Mouse (Mus musculus) macrophage (primary cell): ENCODE measurements around the gene Cenpm. TPM values are rescaled to one million over a fixed set of nuclear protein-coding genes. Genes with fewer than 3 reads are reported as not detected.
"Not testable (repeated sequence)": the region's sequence is repeated elsewhere in the genome, so short reads cannot be mapped to it uniquely, and the experiment has no call there.

Experiments
- H3K27ac ChIP-seq: fragments of 350-480 bp; formaldehyde crosslinking; 2 replicates; pipeline ENCODE4 v1.9.0; 2021
- H3K36me3 ChIP-seq: fragments of 350-480 bp; formaldehyde crosslinking; 2 replicates; pipeline ENCODE4 v1.9.0; 2021; ENCODE audit errors: inconsistent target
- H3K4me3 ChIP-seq: fragments of 350-480 bp; formaldehyde crosslinking; 2 replicates; pipeline ENCODE4 v1.9.0; 2021; ENCODE audit errors: inconsistent target
- H3K79me2 ChIP-seq: fragments of 350-480 bp; formaldehyde crosslinking; 2 replicates; pipeline ENCODE4 v1.9.0; 2021; ENCODE audit errors: inconsistent target
- WGBS: methylation state at CpG from one replicate; pipeline ENCODE4 v1.1.7; 2026; ENCODE audit warnings: inconsistent platforms; ENCODE audit not compliant: missing documents; 5-methylcytosine and 5-hydroxymethylcytosine counted together
- polyA plus RNA-seq: library from polyadenylated mRNA; stranded (reverse); fragments of 250-400 nt; gene quantifications from 3 replicates; pipeline ENCODE4 v1.2.4, GENCODE M21; 2018; ENCODE audit warnings: inconsistent platforms

Cenpm gene
- polyA plus RNA-seq, 1 experiment from 2014 or later: 0.76 TPM

DNA sequence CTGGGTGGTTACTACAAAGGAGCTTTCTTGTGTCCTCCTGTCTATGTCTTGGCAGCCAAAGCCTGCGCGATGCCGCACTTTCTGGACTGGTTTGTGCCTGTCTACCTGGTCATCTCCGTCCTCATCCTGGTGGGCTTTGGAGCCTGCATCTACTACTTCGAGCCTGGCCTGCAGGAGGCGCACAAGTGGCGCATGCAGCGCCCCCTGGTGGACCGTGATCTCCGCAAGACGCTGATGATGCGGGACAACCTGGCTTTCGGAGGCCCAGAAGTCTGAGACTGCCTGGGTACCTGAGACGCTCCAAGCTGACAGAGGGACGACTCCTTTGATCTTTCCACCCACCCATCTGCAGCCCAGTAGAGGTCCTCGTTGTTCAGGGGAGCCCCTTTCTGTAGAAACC is 15.0 kb upstream of the Cenpm start:
- 10% methylated on average over 16 of the region's 16 CpGs for WGBS
- H3K79me2 ChIP-seq: no peaks in the 10 kb centered on the region
- H3K4me3 ChIP-seq: no peak overlapping the region

DNA sequence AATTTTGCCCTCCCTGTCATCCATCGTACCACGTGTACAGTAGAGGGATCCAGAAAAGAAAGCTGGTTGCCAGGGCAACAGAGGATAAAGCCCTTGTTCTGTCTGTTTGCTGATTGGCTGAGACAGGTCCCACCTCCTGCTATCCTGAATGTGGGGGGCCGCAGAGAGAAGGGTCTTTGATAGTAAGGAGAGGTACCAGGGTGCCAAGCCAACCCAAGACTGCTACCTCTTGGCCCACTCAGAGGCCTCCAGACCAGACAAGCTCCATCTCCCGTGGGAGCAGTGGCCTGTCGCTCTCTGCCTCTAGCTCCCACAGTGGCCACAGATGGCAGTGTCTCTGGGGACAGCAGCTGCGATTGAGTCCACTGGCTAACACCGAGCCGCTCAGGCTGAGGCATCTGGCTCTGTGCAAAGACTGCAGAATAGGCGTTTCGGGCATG is 11.4 kb upstream of the Cenpm start:
- 55% methylated on average over 10 of the region's 10 CpGs for WGBS
- no peaks in the 10 kb centered on the region for H3K36me3 ChIP-seq
- H3K79me2 ChIP-seq: no peaks in the 10 kb centered on the region
- no peak overlapping the region for H3K4me3 ChIP-seq
- H3K27ac ChIP-seq: no peak overlapping the region

More for the DNA sequence above, 15.0 kb upstream of the Cenpm start:
- no peak overlapping the region for H3K27ac ChIP-seq
- H3K36me3 ChIP-seq: no peaks in the 10 kb centered on the region

DNA sequence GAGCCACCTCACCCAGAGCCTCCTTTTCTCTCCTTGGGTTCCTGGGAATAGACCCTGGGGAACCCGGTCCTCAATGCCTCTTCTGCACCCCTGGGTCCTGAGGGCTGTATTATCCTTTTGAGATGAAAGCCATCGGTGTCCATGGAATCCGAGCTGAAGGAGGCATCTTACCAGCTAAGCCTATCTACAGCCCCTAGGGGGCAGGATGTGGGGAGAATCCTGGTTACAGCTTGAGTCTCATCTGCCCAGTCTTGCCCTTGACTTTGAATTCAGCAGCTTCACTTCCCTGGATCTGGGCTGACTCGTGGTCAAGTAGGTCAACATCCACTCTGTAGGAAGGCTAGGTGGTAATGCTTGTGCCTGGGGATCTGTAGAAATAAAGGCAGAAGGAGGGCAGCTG is 10.7 kb upstream of the Cenpm start:
- H3K27ac ChIP-seq: no peak overlapping the region
- H3K79me2 ChIP-seq: no peaks in the 10 kb centered on the region
- no peak overlapping the region for H3K4me3 ChIP-seq
- no peaks in the 10 kb centered on the region for H3K36me3 ChIP-seq
- WGBS: 58% methylated on average over 4 of the region's 4 CpGs

DNA sequence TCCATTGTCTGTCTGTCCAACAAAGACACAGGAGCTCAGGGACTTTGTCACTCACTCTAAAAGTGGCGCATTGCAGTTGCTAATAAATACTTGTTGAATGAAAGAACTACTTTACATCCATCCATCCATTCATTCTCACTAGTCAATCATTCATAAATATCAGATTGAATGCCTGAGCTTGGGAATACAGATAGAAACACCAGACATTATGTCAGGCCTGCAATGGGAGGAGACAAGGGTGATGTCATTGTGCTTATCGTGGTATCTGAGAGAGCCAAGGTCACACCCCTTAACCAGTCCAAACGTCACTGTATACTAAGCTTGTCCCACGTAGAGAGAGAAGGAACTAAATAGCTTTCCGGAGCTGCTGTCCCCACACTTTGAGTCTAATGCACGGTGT is 7.5 kb upstream of the Cenpm start, which contains the start of gene 1500009C09Rik:
TSS of gene 1500009C09Rik (plus strand) at position 301 of the 400 bp plus-strand sequence.
- no peaks in the 10 kb centered on the region for H3K36me3 ChIP-seq
- no peak within 1 kb of the TSS for H3K4me3 ChIP-seq
- no peak within 1 kb of the TSS for H3K27ac ChIP-seq
- H3K79me2 ChIP-seq: no peaks in the 10 kb centered on the region
- WGBS: 84% methylated on average over 6 of the region's 6 CpGs

DNA sequence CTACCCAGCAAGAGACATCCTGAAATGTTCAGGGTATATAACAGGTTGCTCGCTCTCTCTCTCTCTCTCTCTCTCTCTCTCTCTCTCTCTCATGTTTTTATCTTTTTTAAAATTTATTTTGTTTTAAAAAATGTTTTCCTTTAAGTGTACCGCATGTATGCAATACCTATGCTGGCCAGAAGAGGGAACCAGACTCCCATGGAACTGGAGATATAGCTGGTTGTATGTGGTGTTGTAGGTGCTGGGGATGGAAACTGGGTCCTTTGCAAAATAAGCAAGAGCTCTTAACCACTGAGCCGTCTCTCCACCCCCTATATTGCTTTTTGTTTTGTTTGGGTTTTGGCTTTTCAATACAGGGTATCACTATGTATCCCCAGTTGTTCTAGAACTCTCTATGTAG is 7.0 kb upstream of the Cenpm start:
- Histone ChIP-seq H3K79me2 (no peaks in the 10 kb centered on the region), H3K36me3 (no peaks in the 10 kb centered on the region)

DNA sequence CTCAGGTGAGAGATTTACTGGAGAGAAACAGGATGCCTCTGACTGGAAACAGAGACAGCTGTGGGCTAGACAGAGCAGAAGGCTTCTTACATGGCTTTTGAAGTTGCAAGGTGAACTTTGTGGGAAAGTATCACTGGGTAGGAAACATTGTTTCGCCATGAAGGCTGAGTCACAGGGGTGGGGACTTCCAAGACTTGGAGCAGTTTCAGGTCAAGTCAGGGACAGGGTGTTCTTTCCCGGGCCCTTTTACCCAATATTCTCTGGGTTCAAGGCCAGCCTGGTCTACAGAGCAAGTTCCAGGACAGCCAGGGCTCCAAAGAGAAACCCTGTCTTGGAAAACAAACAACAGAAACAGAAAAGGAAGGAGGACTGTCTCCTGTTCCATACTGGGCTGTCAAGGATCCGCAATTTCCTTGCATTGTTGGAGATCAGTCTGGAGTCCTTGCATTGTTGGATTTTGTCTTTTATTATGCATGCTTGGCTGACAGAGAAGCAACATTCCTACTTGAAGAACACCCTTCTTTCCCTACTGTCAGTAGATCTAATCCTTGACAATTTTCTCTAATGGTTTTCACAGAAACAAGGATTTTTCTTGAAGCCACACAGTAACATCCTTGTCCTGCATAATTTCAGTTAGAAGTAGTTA is 2.7 kb upstream of the Cenpm start:
- no peaks in the 10 kb centered on the region for H3K79me2 ChIP-seq
- no peaks in the 10 kb centered on the region for H3K36me3 ChIP-seq
- H3K4me3 ChIP-seq: no peak overlapping the region
- WGBS: 63% methylated on average over 3 of the region's 3 CpGs
- no peak overlapping the region for H3K27ac ChIP-seq

More for the DNA sequence above, 7.0 kb upstream of the Cenpm start:
- Histone ChIP-seq H3K4me3 (no peak overlapping the region), H3K27ac (no peak overlapping the region)
- 79% methylated on average over 3 of the region's 3 CpGs for WGBS

DNA sequence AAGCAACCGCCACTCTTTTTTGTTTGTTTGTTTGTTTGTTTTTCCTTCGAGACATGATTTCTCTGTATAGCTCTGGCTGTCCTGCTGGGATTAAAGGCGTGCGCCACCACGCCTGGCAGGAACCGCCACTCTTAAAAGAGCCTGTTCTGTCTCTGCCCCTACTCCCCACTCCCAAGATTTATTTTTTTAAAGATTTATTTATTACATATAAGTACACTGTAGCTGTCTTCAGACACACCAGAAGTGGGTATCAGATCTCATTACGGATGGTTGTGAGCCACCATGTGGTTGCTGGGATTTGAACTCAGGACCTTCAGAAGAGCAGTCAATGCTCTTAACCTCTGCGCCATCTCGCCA is 235 bp upstream of the Cenpm start:
- not testable (repeated sequence) for H3K79me2 ChIP-seq, H3K36me3 ChIP-seq
- H3K4me3 ChIP-seq: peak overlapping the region; percentile 74; the same call in 1 of the 2 replicates
- H3K27ac ChIP-seq: 0 out of 2 replicates have a peak overlapping the region, but pooled peaks have one; percentile 10
- WGBS: 24% methylated on average over 9 of the region's 9 CpGs

DNA sequence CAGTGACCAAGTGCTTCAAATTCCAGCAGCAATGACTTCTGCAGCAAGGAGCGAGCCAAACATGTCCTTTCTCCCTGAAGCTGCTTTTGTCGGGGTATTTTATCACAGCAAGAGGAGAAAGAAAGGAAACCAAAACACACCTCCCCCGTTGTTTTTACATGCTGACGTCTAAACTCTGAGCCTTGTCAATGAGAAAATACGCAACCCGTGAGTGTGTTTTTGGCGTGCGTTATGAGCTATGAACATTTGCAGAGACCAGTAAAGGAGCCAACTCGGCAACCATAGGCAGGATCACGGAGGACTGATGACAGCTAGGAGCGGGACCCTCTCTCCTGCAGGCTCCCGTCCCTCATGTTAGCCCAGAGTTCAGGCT is 820 bp downstream of the Cenpm start:
- no peaks in the 10 kb centered on the region for H3K79me2 ChIP-seq
- WGBS: 3% methylated on average over 12 of the region's 12 CpGs
- peak overlapping the region; percentile 37; the same call in 1 of the 2 replicates for H3K27ac ChIP-seq
- peak overlapping the region; percentile 74 for H3K4me3 ChIP-seq
- H3K36me3 ChIP-seq: no peaks in the 10 kb centered on the region

DNA sequence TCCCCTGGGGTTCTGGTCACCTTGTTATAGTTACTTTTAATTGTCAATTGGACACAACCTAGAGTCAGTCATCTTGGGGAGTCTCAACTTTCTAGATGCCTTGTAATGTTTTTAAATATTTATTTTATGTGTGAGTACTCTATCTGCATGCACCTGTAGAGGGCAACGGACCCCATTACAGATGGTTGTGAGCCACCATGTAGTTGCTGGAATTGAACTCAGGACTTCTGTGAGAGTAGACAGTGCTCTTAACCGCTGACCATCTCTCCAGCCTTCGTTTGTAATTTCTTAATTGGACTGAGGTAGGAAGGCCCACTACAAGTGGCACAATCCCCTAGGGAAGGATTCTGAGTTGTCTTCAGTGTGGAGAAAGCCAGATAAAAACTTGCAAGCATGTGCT is 1.2 kb downstream of the Cenpm start:
- 67% methylated on average over 3 of the region's 3 CpGs for WGBS
- Histone ChIP-seq H3K27ac (no peak overlapping the region), H3K36me3 (no peaks in the 10 kb centered on the region), H3K4me3 (peak overlapping the region; percentile 74), H3K79me2 (no peaks in the 10 kb centered on the region)

DNA sequence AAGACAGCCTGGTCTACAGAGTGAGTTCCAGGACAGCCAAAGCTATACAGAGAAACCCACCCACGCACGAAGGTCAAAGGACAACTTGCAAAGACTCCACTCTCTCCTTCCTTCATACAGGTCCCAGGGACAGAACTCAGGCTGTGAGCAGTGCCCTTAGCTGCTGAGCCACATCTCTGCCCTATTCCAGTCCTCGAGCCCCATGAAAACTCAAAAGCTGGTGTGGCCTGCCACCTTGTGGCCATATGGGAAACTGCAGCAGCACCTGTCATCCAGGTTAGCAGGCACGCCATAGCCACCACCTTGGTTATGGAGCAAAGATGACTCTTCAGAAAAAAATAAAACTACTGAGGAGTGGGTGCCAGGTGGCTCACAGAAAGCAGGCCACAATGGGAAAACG is 8.0 kb downstream of the Cenpm start:
- Histone ChIP-seq H3K4me3 (no peak overlapping the region), H3K36me3 (no peaks in the 10 kb centered on the region), H3K27ac (no peak overlapping the region), H3K79me2 (no peaks in the 10 kb centered on the region)
- 37% methylated on average over 5 of the region's 5 CpGs for WGBS

DNA sequence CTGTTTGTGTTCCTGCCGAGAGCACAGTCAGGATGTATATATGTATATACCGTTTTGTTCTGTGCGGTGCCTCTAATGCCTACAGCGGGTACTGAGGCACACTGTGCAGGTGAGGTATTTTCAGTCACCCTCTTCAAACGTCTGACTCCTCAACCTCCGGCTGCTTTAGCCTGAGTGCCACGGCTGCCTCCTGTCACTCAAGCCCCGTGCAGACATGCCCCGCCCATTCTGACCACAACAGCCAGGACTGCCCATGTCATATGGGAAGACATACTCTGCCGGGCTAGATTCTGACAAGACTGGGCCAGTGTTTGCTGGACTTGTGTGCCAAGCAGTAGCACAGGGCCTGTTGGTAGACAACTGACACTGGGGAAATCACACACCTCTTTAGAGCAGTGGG is 8.9 kb downstream of the Cenpm start:
- no peak overlapping the region for H3K4me3 ChIP-seq
- no peak overlapping the region for H3K27ac ChIP-seq

DNA sequence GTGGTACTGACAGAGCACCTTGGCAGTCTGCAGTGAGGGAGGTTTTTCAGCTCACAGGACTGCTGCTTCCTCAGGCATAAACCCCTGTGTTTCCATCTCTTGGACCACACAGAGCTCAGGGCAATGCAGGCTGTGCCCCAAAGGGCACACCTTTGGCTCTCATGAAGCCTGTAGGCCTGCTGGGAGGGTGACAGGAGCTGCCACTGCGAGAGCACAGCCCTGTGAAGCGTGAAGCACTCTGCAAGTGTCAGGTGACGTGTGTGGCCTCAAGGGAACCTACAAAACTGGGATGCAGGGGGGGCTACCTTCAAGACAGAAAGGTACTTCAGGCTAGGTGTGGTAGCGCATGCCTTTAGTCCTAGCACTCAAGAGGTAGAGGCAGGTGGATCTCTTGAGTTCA is 11.9 kb downstream of the Cenpm start:
- H3K79me2 ChIP-seq: no peaks in the 10 kb centered on the region
- no peaks in the 10 kb centered on the region for H3K36me3 ChIP-seq
- no peak overlapping the region for H3K4me3 ChIP-seq
- whole genome bisulfite sequencing: 96% methylated on average over 4 of the region's 4 CpGs
- H3K27ac ChIP-seq: no peak overlapping the region

More for the DNA sequence above, 8.9 kb downstream of the Cenpm start:
- 41% methylated on average over 10 of the region's 10 CpGs for WGBS
- Histone ChIP-seq H3K79me2 (no peaks in the 10 kb centered on the region), H3K36me3 (no peaks in the 10 kb centered on the region)

DNA sequence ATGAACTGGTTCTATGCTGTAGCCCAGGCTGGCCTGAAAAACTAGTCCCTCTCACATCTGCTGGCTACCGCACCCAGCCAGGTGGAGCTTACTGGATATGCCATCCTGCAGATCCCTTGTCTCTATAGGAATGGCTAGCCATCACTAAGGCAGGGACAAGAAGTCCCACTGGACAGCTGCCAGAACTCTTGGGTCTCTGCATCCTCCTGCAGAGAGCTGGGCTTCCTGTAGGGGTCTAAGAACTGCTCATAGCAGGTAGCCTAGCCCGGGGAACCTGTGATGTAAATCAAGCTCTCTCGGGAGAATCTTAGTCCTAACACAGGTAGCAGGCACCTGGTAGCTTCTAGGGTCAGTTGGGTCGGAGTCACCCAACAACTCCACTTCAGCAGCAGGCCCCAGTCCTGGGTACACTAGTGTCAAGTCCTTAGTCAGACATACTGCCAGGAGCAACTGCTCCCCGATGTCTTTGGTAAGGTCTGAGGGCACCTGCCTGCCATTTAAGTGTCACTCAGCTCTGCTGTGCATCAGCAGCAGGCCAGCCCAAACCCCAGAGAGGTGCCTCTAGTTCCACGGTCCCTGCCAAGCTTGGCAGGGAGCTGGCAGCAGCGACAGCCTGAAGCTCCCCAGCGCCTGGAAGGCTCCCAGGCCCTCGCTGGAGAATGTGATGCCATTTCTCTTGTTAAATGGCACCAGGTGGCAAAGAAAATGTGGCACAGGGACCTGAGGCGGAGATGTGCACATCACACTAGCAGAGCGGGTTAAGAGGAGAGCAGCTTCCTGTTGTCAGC is 12.8 kb downstream of the Cenpm start:
- H3K79me2 ChIP-seq: no peaks in the 10 kb centered on the region
- no peak overlapping the region for H3K27ac ChIP-seq
- H3K36me3 ChIP-seq: no peaks in the 10 kb centered on the region
- 73% methylated on average over 11 of the region's 11 CpGs for WGBS
- no peak overlapping the region for H3K4me3 ChIP-seq

DNA sequence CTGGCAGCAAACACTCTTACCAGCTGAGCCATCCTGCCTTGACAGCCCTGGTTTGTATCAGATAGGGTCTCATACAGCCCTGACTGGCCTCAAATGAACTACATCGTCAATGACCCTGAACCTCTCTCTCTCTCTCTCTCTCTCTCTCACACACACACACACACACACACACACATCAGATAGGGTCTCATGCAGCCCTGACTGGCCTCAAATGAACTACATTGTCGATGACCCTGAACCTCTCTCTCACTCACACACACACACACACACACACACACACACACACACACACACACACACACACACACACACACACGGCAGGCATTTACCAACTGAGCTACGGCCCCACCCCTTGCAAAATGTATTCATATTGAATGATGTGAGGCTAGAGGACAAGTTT is 13.4 kb downstream of the Cenpm start:
- H3K79me2 ChIP-seq: no peaks in the 10 kb centered on the region
- no peak overlapping the region for H3K4me3 ChIP-seq
- no peak overlapping the region for H3K27ac ChIP-seq
- 79% methylated on average over 2 of the region's 4 CpGs for WGBS
- H3K36me3 ChIP-seq: no peaks in the 10 kb centered on the region

DNA sequence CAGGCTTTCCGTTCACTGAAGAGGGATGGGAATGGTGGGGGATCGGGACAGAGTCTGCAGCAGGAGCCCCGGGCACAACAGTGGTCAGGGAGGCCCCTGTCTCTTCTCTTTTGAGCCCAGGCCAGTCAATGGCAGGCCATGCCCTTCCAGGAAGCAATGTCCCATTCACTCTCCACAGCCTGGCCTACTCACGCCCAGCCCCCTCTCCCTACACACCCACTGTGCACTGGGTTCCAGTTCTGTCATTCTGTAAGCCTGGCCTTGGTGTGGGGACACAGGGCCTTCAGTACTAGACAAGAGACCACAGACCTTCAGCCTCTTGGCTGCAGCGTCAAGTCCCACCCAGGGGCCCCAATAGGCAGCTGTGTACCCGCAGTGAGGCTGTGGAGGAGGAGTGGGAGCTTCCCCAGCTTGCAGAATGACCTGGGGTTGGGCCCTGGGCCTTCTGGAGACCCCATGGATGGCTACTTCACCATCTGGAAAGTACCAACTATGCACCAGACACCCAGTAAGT is 14.4 kb downstream of the Cenpm start:
- WGBS: 94% methylated on average over 6 of the region's 6 CpGs
- Histone ChIP-seq H3K4me3 (no peak overlapping the region), H3K27ac (no peak overlapping the region), H3K79me2 (no peaks in the 10 kb centered on the region), H3K36me3 (no peaks in the 10 kb centered on the region)
